Mouse (Mus musculus): ENCODE results near the gene Inka1. TPM values are rescaled to one million over a fixed set of nuclear protein-coding genes. Genes with fewer than 3 reads are reported as not detected.
A peak's percentile ranks its signal among the peaks of the same experiment; 100 is the strongest.

Inka1 gene
- polyA plus RNA-seq, 1 experiment from 2014 or later = 174 TPM

DNA sequence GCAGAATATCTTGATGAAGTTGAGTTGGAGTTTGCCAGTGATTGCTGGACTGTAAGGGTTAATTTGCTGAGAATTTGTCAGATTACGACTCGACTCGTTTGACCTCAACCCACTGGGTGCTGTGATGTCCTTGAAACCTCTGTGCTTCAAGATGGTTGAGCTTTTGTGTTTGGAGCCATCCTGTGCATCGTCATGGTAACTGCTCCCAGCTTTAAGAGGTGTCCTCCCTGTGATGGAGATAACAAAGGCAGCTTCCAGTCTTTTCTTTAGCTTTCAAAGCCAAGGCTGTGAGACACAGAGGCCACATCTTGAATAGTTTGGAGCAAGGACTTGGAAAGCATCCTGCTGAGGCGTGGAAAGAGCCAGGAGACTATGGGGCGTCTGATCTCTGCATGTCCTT, 28.5 kb downstream of the Inka1 start:
- no peak overlapping the region for H3K27ac ChIP-seq (replicated peaks; ENCODE audit: low read depth, low read length)
- DNase-seq (ENCODE audit: low spot score) = no peak
- H3K36me3 ChIP-seq (ENCODE audit: control insufficient read depth, insufficient read depth, low read length) = peaks cover 5% of the 10 kb centered on the region; the same call in 1 of the 2 replicates
- no peaks in the 10 kb centered on the region for H3K4me1 ChIP-seq (ENCODE audit: control insufficient read depth, insufficient read depth, low read length)
- no peak overlapping the region for H3K4me2 ChIP-seq (ENCODE audit: low read depth, severe bottlenecking)
- H3K27me3 ChIP-seq (ENCODE audit: control insufficient read depth, insufficient read depth, low read length) = no peaks in the 10 kb centered on the region
- no peak for ATAC-seq (ENCODE audit: insufficient number of reproducible peaks, low FRiP score, low TSS enrichment, low read depth)
- H3K4me3 ChIP-seq (ENCODE audit: low read depth, low read length) = no peak overlapping the region
- no peaks in the 10 kb centered on the region for H3K9me3 ChIP-seq (ENCODE audit: control insufficient read depth, low read length)
- no peak overlapping the region for H3K9ac ChIP-seq (ENCODE audit: low read length)
- 63% methylated on average over 6 of the region's 6 CpGs for WGBS

- no peak overlapping the region for H3K27ac ChIP-seq (replicated peaks; ENCODE audit: low read depth, low read length)
- no peak overlapping the region for H3K4me3 ChIP-seq (ENCODE audit: low read depth, low read length)
- H3K9me3 ChIP-seq (ENCODE audit: control insufficient read depth, low read length) = no peaks in the 10 kb centered on the region
- peaks cover 2% of the 10 kb centered on the region; the same call in 1 of the 2 replicates for H3K4me1 ChIP-seq (ENCODE audit: control insufficient read depth, insufficient read depth, low read length)
- no peak for ATAC-seq (ENCODE audit: insufficient number of reproducible peaks, low FRiP score, low TSS enrichment, low read depth)
- no peaks in the 10 kb centered on the region for H3K27me3 ChIP-seq (ENCODE audit: control insufficient read depth, insufficient read depth, low read length)
- no peak overlapping the region for H3K4me2 ChIP-seq (ENCODE audit: low read depth, severe bottlenecking)
- no peak overlapping the region for H3K9ac ChIP-seq (ENCODE audit: low read length)
- DNase-seq (ENCODE audit: low spot score) = no peak
- WGBS = 77% methylated on average over 6 of the region's 6 CpGs
- H3K36me3 ChIP-seq (ENCODE audit: control insufficient read depth, insufficient read depth, low read length) = peaks cover 5% of the 10 kb centered on the region; the same call in 1 of the 2 replicates
These were observed 29.9 kb downstream of the Inka1 start for GRCm38 (mm10) chr9:107955613-107956289.

- 17% methylated on average over 45 of the region's 45 CpGs for WGBS
- Histone ChIP-seq H3K4me1 (ENCODE audit: control insufficient read depth, insufficient read depth, low read length) (peaks cover 2% of the 10 kb centered on the region; the same call in 1 of the 2 replicates), H3K27ac (replicated peaks; ENCODE audit: low read depth, low read length) (0 out of 2 replicates have a peak overlapping the region, but pooled peaks have one; percentile 30), H3K36me3 (ENCODE audit: control insufficient read depth, insufficient read depth, low read length) (no peaks in the 10 kb centered on the region), H3K9ac (ENCODE audit: low read length) (peak overlapping the region; percentile 66), H3K4me3 (ENCODE audit: low read depth, low read length) (peak overlapping the region; percentile 77), H3K27me3 (ENCODE audit: control insufficient read depth, insufficient read depth, low read length) (no peaks in the 10 kb centered on the region), H3K4me2 (ENCODE audit: low read depth, severe bottlenecking) (peak overlapping the region; percentile 72), H3K9me3 (ENCODE audit: control insufficient read depth, low read length) (no peaks in the 10 kb centered on the region)
- DNase-seq (ENCODE audit: low spot score) (peak; percentile 91), ATAC-seq (ENCODE audit: insufficient number of reproducible peaks, low FRiP score, low TSS enrichment, low read depth) (peak; percentile 78; the same call in 1 of the 2 replicates)
These were observed 35.0 kb downstream of the Inka1 start for GRCm38 (mm10) chr9:107950460-107951355.

DNA sequence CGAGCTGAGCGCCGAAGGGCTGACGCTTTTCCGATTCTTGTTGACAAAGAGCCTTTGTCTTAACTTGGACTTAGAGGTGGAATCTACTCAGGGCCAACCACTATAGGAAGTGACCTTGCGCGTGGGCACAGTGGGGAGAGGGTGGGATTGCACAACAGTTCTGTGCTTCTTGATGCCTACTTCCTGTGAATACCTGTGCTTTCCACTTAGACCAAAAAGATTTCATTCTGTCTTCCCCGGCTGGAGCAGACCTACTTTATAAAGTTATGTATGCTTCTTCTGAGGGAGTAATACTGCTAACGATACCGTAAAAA, 35.8 kb downstream of the Inka1 start, which contains the start of gene Traip:
Traip (plus strand) TSS at position 215 of the 314 bp plus-strand sequence.
- peak within 1 kb of the TSS; percentile 72 for H3K4me2 ChIP-seq (ENCODE audit: low read depth, severe bottlenecking)
- 0 out of 2 replicates have a peak within 1 kb of the TSS, but pooled peaks have one; percentile 30 for H3K27ac ChIP-seq (replicated peaks; ENCODE audit: low read depth, low read length)
- 92% methylated on average over 10 of the region's 10 CpGs for WGBS
- H3K4me1 ChIP-seq (ENCODE audit: control insufficient read depth, insufficient read depth, low read length) = peaks cover 2% of the 10 kb centered on the region; the same call in 1 of the 2 replicates
- peak within 1 kb of the TSS; percentile 66 for H3K9ac ChIP-seq (ENCODE audit: low read length)
- ATAC-seq (ENCODE audit: insufficient number of reproducible peaks, low FRiP score, low TSS enrichment, low read depth) (no peak), DNase-seq (ENCODE audit: low spot score) (no peak)
- no peaks in the 10 kb centered on the region for H3K9me3 ChIP-seq (ENCODE audit: control insufficient read depth, low read length)
- H3K4me3 ChIP-seq (ENCODE audit: low read depth, low read length) = peak within 1 kb of the TSS; percentile 77
- no peaks in the 10 kb centered on the region for H3K36me3 ChIP-seq (ENCODE audit: control insufficient read depth, insufficient read depth, low read length)
- no peaks in the 10 kb centered on the region for H3K27me3 ChIP-seq (ENCODE audit: control insufficient read depth, insufficient read depth, low read length)

DNA sequence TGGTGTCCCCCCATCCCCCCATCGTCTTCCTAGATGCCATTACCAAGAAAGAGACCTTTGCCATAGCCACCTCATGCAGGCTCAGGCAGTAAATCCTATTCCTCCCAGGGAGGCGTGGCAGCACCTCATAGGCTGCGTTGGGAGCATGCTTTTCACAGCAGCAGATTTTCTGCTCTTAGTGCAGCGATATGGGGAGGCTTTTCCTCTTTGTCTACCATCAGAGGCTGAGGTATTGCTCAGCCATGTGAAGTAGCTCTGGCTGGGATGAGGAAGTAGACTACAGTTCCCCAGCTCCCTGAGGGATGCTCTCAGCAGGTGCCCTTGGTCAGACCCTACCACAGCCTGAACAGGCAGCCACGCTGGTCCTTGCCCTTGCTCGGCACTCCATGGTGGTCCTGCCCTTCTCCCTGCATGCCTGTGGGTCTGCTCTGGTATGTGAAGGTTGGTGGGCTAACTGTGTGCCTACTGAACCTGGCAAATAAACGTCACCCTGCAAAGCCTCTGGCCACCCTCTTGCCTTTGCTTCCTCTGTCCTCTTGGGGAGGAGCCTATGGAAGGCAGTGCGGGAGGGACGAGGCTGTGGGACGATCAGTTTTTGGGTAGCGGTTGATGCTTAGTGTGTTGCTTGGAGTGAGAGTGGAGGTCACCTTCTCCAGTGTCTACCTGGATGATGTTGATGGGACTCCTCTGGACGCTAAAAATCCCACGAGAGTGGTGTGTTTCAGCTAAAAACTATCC, 36.3 kb downstream of the Inka1 start:
- Histone ChIP-seq H3K27me3 (ENCODE audit: control insufficient read depth, insufficient read depth, low read length) (no peaks in the 10 kb centered on the region), H3K4me3 (ENCODE audit: low read depth, low read length) (no peak overlapping the region), H3K4me1 (ENCODE audit: control insufficient read depth, insufficient read depth, low read length) (peaks cover 2% of the 10 kb centered on the region; the same call in 1 of the 2 replicates), H3K4me2 (ENCODE audit: low read depth, severe bottlenecking) (no peak overlapping the region), H3K36me3 (ENCODE audit: control insufficient read depth, insufficient read depth, low read length) (no peaks in the 10 kb centered on the region), H3K9me3 (ENCODE audit: control insufficient read depth, low read length) (no peaks in the 10 kb centered on the region), H3K9ac (ENCODE audit: low read length) (no peak overlapping the region), H3K27ac (replicated peaks; ENCODE audit: low read depth, low read length) (no peak overlapping the region)
- DNase-seq (ENCODE audit: low spot score) (no peak), ATAC-seq (ENCODE audit: insufficient number of reproducible peaks, low FRiP score, low TSS enrichment, low read depth) (no peak)
- WGBS = 81% methylated on average over 13 of the region's 13 CpGs

GRCm38 (mm10) chr9:107947241-107948194, 38.2 kb downstream of the Inka1 start:
- Histone ChIP-seq H3K4me1 (ENCODE audit: control insufficient read depth, insufficient read depth, low read length) (peaks cover 2% of the 10 kb centered on the region; the same call in 1 of the 2 replicates), H3K4me2 (ENCODE audit: low read depth, severe bottlenecking) (no peak overlapping the region), H3K4me3 (ENCODE audit: low read depth, low read length) (no peak overlapping the region), H3K27me3 (ENCODE audit: control insufficient read depth, insufficient read depth, low read length) (no peaks in the 10 kb centered on the region), H3K27ac (replicated peaks; ENCODE audit: low read depth, low read length) (no peak overlapping the region), H3K36me3 (ENCODE audit: control insufficient read depth, insufficient read depth, low read length) (no peaks in the 10 kb centered on the region), H3K9me3 (ENCODE audit: control insufficient read depth, low read length) (no peaks in the 10 kb centered on the region), H3K9ac (ENCODE audit: low read length) (no peak overlapping the region)
- ATAC-seq (ENCODE audit: insufficient number of reproducible peaks, low FRiP score, low TSS enrichment, low read depth) (no peak), DNase-seq (ENCODE audit: low spot score) (no peak)
- 91% methylated on average over 31 of the region's 31 CpGs for WGBS

- peak; percentile 28 for DNase-seq (ENCODE audit: low spot score)
- Histone ChIP-seq H3K9ac (ENCODE audit: low read length) (no peak overlapping the region), H3K4me1 (ENCODE audit: control insufficient read depth, insufficient read depth, low read length) (peaks cover 8% of the 10 kb centered on the region), H3K36me3 (ENCODE audit: control insufficient read depth, insufficient read depth, low read length) (no peaks in the 10 kb centered on the region), H3K4me3 (ENCODE audit: low read depth, low read length) (peak overlapping the region; percentile 53), H3K9me3 (ENCODE audit: control insufficient read depth, low read length) (no peaks in the 10 kb centered on the region), H3K27me3 (ENCODE audit: control insufficient read depth, insufficient read depth, low read length) (0 out of 2 replicates have a peak, but pooled peaks cover 2% of the 10 kb centered on the region), H3K4me2 (ENCODE audit: low read depth, severe bottlenecking) (peak overlapping the region; percentile 95), H3K27ac (replicated peaks; ENCODE audit: low read depth, low read length) (no peak overlapping the region)
- 5% methylated on average over 3 of the region's 3 CpGs for WGBS
- no peak for ATAC-seq (ENCODE audit: insufficient number of reproducible peaks, low FRiP score, low TSS enrichment, low read depth)
These were observed 48.8 kb downstream of the Inka1 start for GRCm38 (mm10) chr9:107936831-107937230.
